Mouse (Mus musculus) hindbrain, embryonic 11.5 days (tissue): ENCODE measurements at regions not wholly inside any gene's neighbourhood (a gene's known extent, or its start where the extent isn't known, plus 50 kb on each side); places are given as distances from the start of the nearest gene placed in this dataset.

Experiments used
- ATAC-seq: fragments of 200-750 bp; cut with Nextera tagmentation; 2 replicates; pipeline ENCODE4 v1.8.0; 2017; ENCODE audit warnings: mild to moderate bottlenecking, moderate TSS enrichment, moderate library complexity; ENCODE audit not compliant: low FRiP score
- DNase-seq: peaks from one replicate; pipeline ENCODE4 v3.0.0-alpha.2; 2015; ENCODE audit warnings: low spot score
- H3K27ac ChIP-seq: fragments of 300-500 bp; sonication (generic); 2 replicates; pipeline ENCODE4 v1.5.1; 2014; ENCODE audit warnings: mild to moderate bottlenecking, low read depth, low read length
- H3K27me3 ChIP-seq: fragments of 300-500 bp; sonication (generic); 2 replicates; pipeline ENCODE4 v1.6.1; 2014; ENCODE audit warnings: mild to moderate bottlenecking, low read length, moderate library complexity, mixed read lengths; ENCODE audit not compliant: control insufficient read depth, insufficient read depth
- H3K36me3 ChIP-seq: fragments of 300-500 bp; sonication (generic); 2 replicates; pipeline ENCODE4 v1.6.1; 2014; ENCODE audit warnings: mild to moderate bottlenecking, low read length, moderate library complexity, mixed read lengths; ENCODE audit not compliant: control insufficient read depth, insufficient read depth
- H3K4me1 ChIP-seq: fragments of 300-500 bp; sonication (generic); replicated peaks from 2 replicates; pipeline ENCODE4 v1.6.1; 2014; ENCODE audit warnings: low read length, mixed read lengths; ENCODE audit not compliant: control insufficient read depth, insufficient read depth
- H3K4me2 ChIP-seq: fragments of 300-500 bp; sonication (generic); replicated peaks from 2 replicates; pipeline ENCODE4 v1.6.1; 2014; ENCODE audit warnings: mild to moderate bottlenecking, low read depth, low read length
- H3K4me3 ChIP-seq: fragments of 300-500 bp; sonication (generic); 2 replicates; pipeline ENCODE4 v1.5.1; 2014; ENCODE audit warnings: low read depth, low read length
- H3K9ac ChIP-seq: fragments of 300-500 bp; sonication (generic); 2 replicates; pipeline ENCODE4 v1.6.1; 2014; ENCODE audit warnings: low read depth, low read length
- H3K9me3 ChIP-seq: fragments of 300-500 bp; sonication (generic); 2 replicates; pipeline ENCODE4 v1.6.1; 2016; ENCODE audit warnings: low read length; ENCODE audit not compliant: control insufficient read depth
- WGBS: fragments of 180-500 bp; shearing (Covaris S2); extraction: QIAGEN DNeasy Blood & Tissue Kit; methylation state at CpG from one replicate; pipeline ENCODE4 v1.1.7; 2014; 5-methylcytosine and 5-hydroxymethylcytosine counted together

DNA sequence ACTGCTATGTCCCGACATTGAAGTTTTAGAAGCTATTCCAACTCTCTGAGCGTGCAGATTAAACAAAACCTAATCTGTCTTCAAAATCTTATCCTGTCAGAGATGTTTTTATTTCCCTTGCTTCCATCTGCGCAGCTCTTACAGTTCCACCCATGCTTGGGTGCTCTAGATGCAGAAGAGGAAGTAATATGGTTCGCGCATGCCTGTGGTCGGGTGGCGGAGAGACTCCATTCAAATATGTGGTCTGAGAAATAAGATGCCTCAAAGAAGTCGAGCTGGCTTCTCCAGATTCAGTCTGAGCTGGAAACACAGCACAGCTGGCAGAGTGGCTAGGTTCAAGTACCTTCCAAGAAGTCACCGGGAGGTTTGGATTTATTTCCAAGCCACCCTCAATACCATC lies 167.5 kb downstream of the Faxc start:
- no peak for DNase-seq
- H3K9ac ChIP-seq = no peak overlapping the region
- H3K36me3 ChIP-seq = no peaks in the 10 kb centered on the region
- 90% methylated on average over 9 of the region's 9 CpGs for WGBS
- H3K4me2 ChIP-seq = no peak overlapping the region
- H3K9me3 ChIP-seq = no peaks in the 10 kb centered on the region
- H3K4me1 ChIP-seq = no peaks in the 10 kb centered on the region; the same call in none of the 2 replicates
- H3K27ac ChIP-seq = no peak overlapping the region
- ATAC-seq = no peak
- H3K4me3 ChIP-seq = no peak overlapping the region
- no peaks in the 10 kb centered on the region for H3K27me3 ChIP-seq

DNA sequence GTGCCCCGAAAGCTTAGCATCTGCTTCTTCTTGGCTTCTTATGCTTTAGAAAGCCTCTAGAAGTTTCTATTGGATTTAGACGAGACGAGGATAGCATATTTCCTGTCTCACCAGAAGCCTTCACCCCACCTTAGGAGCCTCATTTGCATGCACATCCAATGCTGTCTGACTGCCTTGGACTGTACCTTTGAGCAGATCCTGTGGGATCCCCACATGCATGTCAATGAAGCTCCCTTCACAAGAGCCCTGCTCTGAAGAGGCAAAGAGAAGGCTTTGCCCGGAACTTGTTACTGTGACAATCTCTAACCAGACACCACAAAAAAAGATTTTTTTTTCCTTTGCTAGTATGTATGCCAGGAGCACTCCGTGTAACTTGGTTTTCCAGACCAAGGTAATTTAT lies 171.3 kb downstream of the Faxc start:
- Histone ChIP-seq H3K9me3 (no peaks in the 10 kb centered on the region), H3K36me3 (no peaks in the 10 kb centered on the region), H3K4me2 (no peak overlapping the region), H3K9ac (no peak overlapping the region), H3K27ac (no peak overlapping the region), H3K4me1 (no peaks in the 10 kb centered on the region), H3K4me3 (no peak overlapping the region), H3K27me3 (no peaks in the 10 kb centered on the region)
- WGBS = 82% methylated on average over 5 of the region's 5 CpGs
- ATAC-seq (peak; percentile 51; the same call in 1 of the 2 replicates), DNase-seq (no peak)

DNA sequence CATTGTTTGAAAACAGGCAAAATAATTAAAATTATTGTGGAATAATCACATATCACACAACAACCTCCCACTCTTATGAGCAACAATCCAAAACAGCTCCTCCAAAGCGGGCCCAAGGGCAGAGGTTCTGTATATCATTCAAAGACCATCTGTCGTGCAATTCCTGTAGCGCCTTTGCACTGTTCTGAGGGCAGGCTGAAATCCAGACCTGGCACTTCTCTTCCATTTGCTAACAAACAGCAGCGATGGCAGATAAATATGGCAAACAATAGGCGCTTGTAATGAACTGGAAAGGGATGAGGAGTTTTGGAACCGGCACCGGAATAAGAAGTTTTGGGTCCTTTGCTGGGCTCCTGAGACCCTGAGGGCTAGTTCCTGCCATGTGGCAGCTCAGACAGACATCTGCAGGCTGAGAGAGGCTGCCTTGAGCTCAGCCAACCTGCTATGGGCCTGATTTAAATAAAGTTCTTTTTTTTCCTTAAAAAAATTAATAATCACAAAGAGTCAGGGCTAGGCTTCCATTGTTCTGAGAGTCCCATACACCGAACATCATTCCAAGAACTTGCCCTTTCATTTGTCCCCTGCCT lies 172.0 kb downstream of the Faxc start:
- H3K4me3 ChIP-seq = no peak overlapping the region
- H3K9me3 ChIP-seq = no peaks in the 10 kb centered on the region
- no peaks in the 10 kb centered on the region for H3K36me3 ChIP-seq
- H3K4me2 ChIP-seq = no peak overlapping the region
- no peak overlapping the region for H3K9ac ChIP-seq
- no peaks in the 10 kb centered on the region for H3K27me3 ChIP-seq
- WGBS = 74% methylated on average over 8 of the region's 8 CpGs
- ATAC-seq (peak; percentile 61; the same call in 1 of the 2 replicates), DNase-seq (no peak)
- no peaks in the 10 kb centered on the region for H3K4me1 ChIP-seq
- H3K27ac ChIP-seq = no peak overlapping the region

DNA sequence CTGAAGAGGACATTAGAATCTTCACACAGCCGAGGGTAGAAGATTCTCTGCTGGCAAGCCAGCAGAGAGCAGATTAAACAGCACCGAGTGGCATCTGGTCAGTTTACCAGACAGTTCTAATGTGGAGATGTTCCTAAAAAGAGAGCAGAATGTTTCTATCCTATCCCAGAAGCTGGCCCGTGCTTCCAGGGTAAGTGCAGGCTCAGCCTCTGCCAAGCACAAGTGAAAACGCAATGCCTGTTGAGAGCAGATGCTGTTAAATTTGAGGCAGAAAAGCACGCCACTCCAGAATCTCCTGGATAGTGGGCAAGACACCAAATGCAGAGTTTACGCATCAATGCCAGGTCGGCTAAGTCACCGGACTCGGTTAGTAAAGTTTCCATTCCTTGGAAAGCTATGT lies 175.8 kb downstream of the Faxc start:
- no peaks in the 10 kb centered on the region for H3K9me3 ChIP-seq
- no peak overlapping the region for H3K27ac ChIP-seq
- no peak overlapping the region for H3K9ac ChIP-seq
- ATAC-seq (no peak), DNase-seq (no peak)
- 89% methylated on average over 9 of the region's 9 CpGs for WGBS
- H3K4me2 ChIP-seq = no peak overlapping the region
- H3K4me1 ChIP-seq = no peaks in the 10 kb centered on the region
- no peak overlapping the region for H3K4me3 ChIP-seq
- no peaks in the 10 kb centered on the region for H3K36me3 ChIP-seq
- H3K27me3 ChIP-seq = no peaks in the 10 kb centered on the region

DNA sequence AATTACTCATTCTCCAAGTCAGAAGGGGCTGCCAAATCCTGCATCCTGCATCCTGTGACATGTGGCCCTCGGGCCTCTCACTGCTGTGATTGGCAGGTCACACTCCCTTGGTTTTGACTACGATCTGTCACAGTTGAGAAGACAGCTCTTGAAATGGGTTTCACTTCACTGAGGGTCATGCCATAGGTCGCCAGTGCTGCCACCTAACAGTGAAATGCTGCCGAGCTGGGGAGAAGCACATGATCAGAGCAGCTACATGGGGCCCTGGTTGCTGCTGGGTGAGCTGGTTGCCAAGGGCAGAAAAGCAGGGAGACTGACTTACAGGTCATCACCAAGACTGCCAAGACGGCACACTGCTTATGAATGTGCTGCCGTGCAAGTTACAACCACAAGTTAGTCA lies 178.3 kb downstream of the Faxc start:
- no peak for DNase-seq
- H3K27me3 ChIP-seq = no peaks in the 10 kb centered on the region
- no peaks in the 10 kb centered on the region for H3K9me3 ChIP-seq
- peak; percentile 47; the same call in 1 of the 2 replicates for ATAC-seq
- H3K4me2 ChIP-seq = no peak overlapping the region
- no peak overlapping the region for H3K4me3 ChIP-seq
- no peak overlapping the region for H3K9ac ChIP-seq
- no peaks in the 10 kb centered on the region for H3K36me3 ChIP-seq
- WGBS = 33% methylated on average over 6 of the region's 6 CpGs
- no peaks in the 10 kb centered on the region for H3K4me1 ChIP-seq
- H3K27ac ChIP-seq = no peak overlapping the region

DNA sequence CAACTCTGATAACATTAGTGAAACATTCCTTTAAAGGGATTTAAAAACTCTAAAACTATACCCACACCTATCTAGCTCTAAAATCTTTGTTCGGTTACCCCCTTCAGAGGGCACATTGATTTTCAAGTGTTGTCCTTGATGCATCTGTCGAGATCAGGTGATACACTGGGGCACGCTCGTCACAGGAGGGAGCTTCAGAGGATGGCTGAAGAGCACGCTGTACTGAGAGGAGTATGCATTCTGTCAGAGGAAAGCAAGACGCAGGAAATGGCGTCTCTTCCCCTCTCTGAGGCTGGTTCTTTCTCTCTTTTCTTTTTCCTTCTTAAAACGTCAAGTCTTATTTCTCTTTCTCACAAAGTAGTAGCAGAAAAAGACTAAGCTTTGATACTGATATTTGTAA lies 179.3 kb downstream of the Faxc start:
- H3K4me2 ChIP-seq = no peak overlapping the region
- DNase-seq (no peak), ATAC-seq (no peak)
- no peak overlapping the region for H3K4me3 ChIP-seq
- no peaks in the 10 kb centered on the region for H3K4me1 ChIP-seq
- H3K36me3 ChIP-seq = no peaks in the 10 kb centered on the region
- no peak overlapping the region for H3K9ac ChIP-seq
- 57% methylated on average over 8 of the region's 8 CpGs for WGBS
- no peaks in the 10 kb centered on the region for H3K9me3 ChIP-seq
- no peaks in the 10 kb centered on the region for H3K27me3 ChIP-seq
- H3K27ac ChIP-seq = no peak overlapping the region

DNA sequence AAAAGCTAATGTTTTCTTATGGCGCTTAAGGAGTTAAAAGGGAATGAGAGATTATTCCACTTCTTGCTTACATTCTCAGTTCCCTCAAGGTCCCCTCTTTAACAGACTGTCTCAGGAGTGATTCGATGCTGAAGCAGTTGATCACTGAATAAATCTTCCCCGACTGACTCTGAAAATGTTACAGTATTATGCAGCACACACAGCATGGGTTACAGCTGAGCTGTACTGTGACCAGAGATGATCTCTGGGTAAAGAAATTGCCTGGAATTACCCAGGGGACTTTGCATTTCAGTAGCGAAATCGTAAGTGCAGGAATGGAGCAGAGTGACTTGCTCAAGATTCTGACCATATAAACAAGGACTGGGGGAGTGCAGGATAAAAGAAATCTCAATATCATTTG lies 181.1 kb downstream of the Faxc start:
- H3K4me3 ChIP-seq = no peak overlapping the region
- H3K9ac ChIP-seq = no peak overlapping the region
- H3K9me3 ChIP-seq = no peaks in the 10 kb centered on the region
- H3K36me3 ChIP-seq = no peaks in the 10 kb centered on the region
- no peak for DNase-seq
- 72% methylated on average over 5 of the region's 5 CpGs for WGBS
- no peak for ATAC-seq
- H3K27ac ChIP-seq = no peak overlapping the region
- H3K4me2 ChIP-seq = no peak overlapping the region
- H3K4me1 ChIP-seq = no peaks in the 10 kb centered on the region
- H3K27me3 ChIP-seq = no peaks in the 10 kb centered on the region

DNA sequence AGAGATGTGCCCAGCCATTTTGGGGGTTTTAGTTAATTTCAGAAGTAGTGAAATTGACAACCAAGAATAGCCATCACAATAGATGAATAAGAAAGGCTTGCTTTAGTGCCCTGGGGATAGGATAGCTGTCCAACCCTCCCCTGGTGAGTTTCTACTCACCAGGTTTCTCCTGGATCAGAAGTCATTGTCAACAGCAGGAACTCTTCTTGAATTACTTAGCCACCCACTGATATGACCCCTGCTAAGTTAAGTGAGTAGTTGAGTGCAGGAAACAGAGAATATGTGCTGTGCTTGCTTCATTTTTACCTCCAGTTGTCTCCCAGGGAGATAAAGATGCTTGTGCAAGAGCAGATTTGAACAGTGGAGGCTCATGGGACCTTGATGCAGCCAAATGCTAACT lies 183.3 kb downstream of the Faxc start:
- ATAC-seq (no peak), DNase-seq (no peak)
- Histone ChIP-seq H3K9me3 (no peaks in the 10 kb centered on the region), H3K4me3 (no peak overlapping the region), H3K36me3 (no peaks in the 10 kb centered on the region), H3K27me3 (no peaks in the 10 kb centered on the region), H3K4me1 (no peaks in the 10 kb centered on the region), H3K27ac (no peak overlapping the region), H3K9ac (no peak overlapping the region), H3K4me2 (no peak overlapping the region)

DNA sequence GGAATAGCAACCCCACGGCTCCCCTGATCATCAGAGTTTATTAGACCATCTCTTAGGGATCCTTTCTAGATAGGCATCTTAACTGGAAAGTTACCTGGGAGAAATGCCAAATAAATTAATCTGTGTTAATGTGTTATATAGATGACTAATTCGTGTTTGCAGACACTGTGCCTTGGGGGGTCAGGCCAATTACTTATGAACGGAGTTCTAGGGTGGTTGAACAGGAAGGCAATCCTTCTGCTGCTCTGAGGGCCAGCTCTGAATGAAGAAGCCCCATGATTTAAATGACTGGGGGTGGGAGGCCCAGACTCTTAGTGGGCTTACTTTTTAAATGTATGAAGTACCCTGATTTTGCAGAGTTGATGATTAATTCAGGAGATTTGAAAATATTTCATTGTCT lies 188.7 kb downstream of the Faxc start:
- 70% methylated on average over 3 of the region's 3 CpGs for WGBS
- Histone ChIP-seq H3K9ac (no peak overlapping the region), H3K36me3 (no peaks in the 10 kb centered on the region), H3K27me3 (no peaks in the 10 kb centered on the region), H3K4me1 (no peaks in the 10 kb centered on the region), H3K27ac (no peak overlapping the region), H3K4me3 (no peak overlapping the region), H3K4me2 (no peak overlapping the region), H3K9me3 (no peaks in the 10 kb centered on the region)
- no peak for ATAC-seq
- DNase-seq = no peak
